Mouse (Mus musculus): ENCODE data around the gene Cftr.

The Cftr gene

GRCm38 (mm10) chr6:18314365-18314943, 144.0 kb downstream of the Cftr start:
- no peak for DNase-seq (ENCODE audit: low read depth, low spot score)

- no peak for DNase-seq (ENCODE audit: low read depth, low spot score)
Observed at GRCm38 (mm10) chr6:18322950-18323349, 152.5 kb downstream of the Cftr start.

GRCm38 (mm10) chr6:18335393-18335792, 164.9 kb downstream of the Cftr start:
- no peak for DNase-seq (ENCODE audit: low read depth, low spot score)

- DNase-seq (ENCODE audit: low read depth, low spot score), result no peak
Observed at GRCm38 (mm10) chr6:18338307-18338706, 167.8 kb downstream of the Cftr start.

GRCm38 (mm10) chr6:18344272-18344671, 173.8 kb downstream of the Cftr start:
- DNase-seq (ENCODE audit: low read depth, low spot score), result no peak

GRCm38 (mm10) chr6:18349153-18349858, 178.8 kb downstream of the Cftr start:
- no peak for DNase-seq (ENCODE audit: low read depth, low spot score)

GRCm38 (mm10) chr6:18360154-18360553, 189.7 kb downstream of the Cftr start:
- no peak for DNase-seq (ENCODE audit: low read depth, low spot score)

- peak; percentile 20 for DNase-seq (ENCODE audit: low read depth, low spot score)
Observed at GRCm38 (mm10) chr6:18360955-18361354, 190.5 kb downstream of the Cftr start.

- DNase-seq (ENCODE audit: low read depth, low spot score), result no peak
Observed at GRCm38 (mm10) chr6:18362232-18362631, 191.7 kb downstream of the Cftr start.

- DNase-seq (ENCODE audit: low read depth, low spot score), result no peak
Observed at GRCm38 (mm10) chr6:18369054-18369453, 198.6 kb downstream of the Cftr start.

- no peak for DNase-seq (ENCODE audit: low read depth, low spot score)
Observed at GRCm38 (mm10) chr6:18369723-18370122, 199.2 kb downstream of the Cftr start.
